Mouse (Mus musculus) ES-E14 (cell line): ENCODE data around the gene Ube2n. TPM values are rescaled to one million over a fixed set of nuclear protein-coding genes. Genes with fewer than 3 reads are reported as not detected.

Experiments
- DNase-seq: peaks from one replicate; pipeline ENCODE4 v3.0.0-alpha.2; 2013; ENCODE audit warnings: low read depth, low spot score
- H3K27ac ChIP-seq: 2 replicates; pipeline ENCODE4 v1.5.1; 2012; ENCODE audit warnings: low read depth, mild to moderate bottlenecking, low read length, moderate library complexity, mixed read lengths; ENCODE audit not compliant: poor library complexity, insufficient read depth, severe bottlenecking
- H3K36me3 ChIP-seq: 2 replicates; pipeline ENCODE4 v1.6.1; 2012; ENCODE audit warnings: mild to moderate bottlenecking, low read length, moderate library complexity, mixed read lengths; ENCODE audit not compliant: control insufficient read depth, poor library complexity, insufficient read depth, severe bottlenecking
- H3K4me1 ChIP-seq, 2 experiments: fragments of 150-350 bp in 1 of 2; sonication (generic) in 1 of 2; 2 replicates each; pipeline ENCODE4 v1.6.1; 2012; ENCODE audit warnings: low read length in 2 of 2, mild to moderate bottlenecking in 1 of 2, mixed read lengths in 1 of 2; ENCODE audit not compliant: control insufficient read depth in 2 of 2, insufficient read depth in 2 of 2, poor library complexity in 1 of 2
- H3K4me3 ChIP-seq, 2 experiments: fragments of 150-350 bp in 1 of 2; sonication (generic) in 1 of 2; 2 replicates each; pipeline ENCODE4 v1.5.1; 2012; ENCODE audit warnings: low read length in 2 of 2, low read depth in 1 of 2, mild to moderate bottlenecking in 1 of 2, mixed read lengths in 1 of 2; ENCODE audit not compliant: insufficient read depth in 1 of 2, poor library complexity in 1 of 2, severe bottlenecking in 1 of 2
- H3K9ac ChIP-seq: 2 replicates; pipeline ENCODE4 v1.6.1; 2012; ENCODE audit warnings: low read depth, mild to moderate bottlenecking, low read length, mixed read lengths; ENCODE audit not compliant: poor library complexity, insufficient read depth, severe bottlenecking
- H3K9me3 ChIP-seq: fragments of 150-350 bp; sonication (generic); 2 replicates; pipeline ENCODE4 v1.6.1; 2012; ENCODE audit warnings: low read depth, mild to moderate bottlenecking, low read length; ENCODE audit not compliant: control insufficient read depth, insufficient read depth
- CHD2 ChIP-seq: IDR thresholded peaks from 2 replicates; pipeline ENCODE4 v1.6.1; 2014; ENCODE audit warnings: mild to moderate bottlenecking, low read depth, low read length, inconsistent platforms
- HCFC1 ChIP-seq: IDR thresholded peaks from 2 replicates; pipeline ENCODE4 v1.6.1; 2012; ENCODE audit warnings: low read length, inconsistent platforms, borderline replicate concordance; ENCODE audit not compliant: insufficient read depth
- MAFK ChIP-seq: IDR thresholded peaks from 2 replicates; pipeline ENCODE4 v1.6.1; 2014; ENCODE audit warnings: mild to moderate bottlenecking, low read depth, low read length, inconsistent platforms; ENCODE audit not compliant: insufficient read depth
- ZC3H11A ChIP-seq: IDR thresholded peaks from 2 replicates; pipeline ENCODE4 v1.6.1; 2012; ENCODE audit warnings: low read depth, mild to moderate bottlenecking, inconsistent platforms, low read length, borderline replicate concordance
- ZNF384 ChIP-seq: IDR thresholded peaks from 2 replicates; pipeline ENCODE4 v1.6.1; 2012; ENCODE audit warnings: low read depth, low read length, inconsistent platforms
- in situ Hi-C, 2 experiments: fragments of 600-800 bp; cut with MboI; formaldehyde crosslinking; loops; one replicate each; pipeline ENCODE4 v1.15.1; 2025; ENCODE audit warnings: low sequenced_read_pairs in 2 of 2, inconsistent platforms in 1 of 2; ENCODE audit not compliant: unreplicated experiment in 2 of 2
- total RNA-seq: library from RNA; depleted of rRNA; stranded (reverse); fragments of 300-350 nt; gene quantifications from 2 replicates; pipeline ENCODE4 v1.2.3, GENCODE M21; 2012

Gene Ube2n
- total RNA-seq, 1 experiment: 102 TPM

GRCm38 (mm10) chr10:95559426-95559825, 44.5 kb downstream of the Ube2n start:
- Histone ChIP-seq H3K4me1 (peaks cover 3 to 20% of the 10 kb centered on the region in 2 experiments), H3K36me3 (peaks cover 8% of the 10 kb centered on the region), H3K4me3 (peak overlapping the region in 1 of 2 experiments; percentile 15; a peak in 1 of 4 replicates), H3K27ac (no peak overlapping the region), H3K9me3 (no peaks in the 10 kb centered on the region), H3K9ac (no peak overlapping the region)
- in situ Hi-C loops: loop anchor here (10.0 to 25.0 kb wide), 3 partner anchors 295 to 335 kb away; no protein-coding TSS in a partner anchor
- no peak for DNase-seq
- TF ChIP-seq ZNF384 (no peak), ZC3H11A (no peak), MAFK (no peak), HCFC1 (no peak), CHD2 (no peak)

- Histone ChIP-seq H3K9me3 (no peaks in the 10 kb centered on the region), H3K4me3 (peak overlapping the region in 1 of 2 experiments; percentile 23; a peak in 1 of 4 replicates), H3K36me3 (peaks cover 6% of the 10 kb centered on the region), H3K4me1 (peaks cover 3 to 21% of the 10 kb centered on the region in 2 experiments), H3K27ac (no peak overlapping the region), H3K9ac (no peak overlapping the region)
- in situ Hi-C loops: loop anchor here in 1 of 2 experiments (25.0 kb wide), 1 partner anchor 327 kb away; no protein-coding TSS in a partner anchor
- no peak for TF ChIP-seq ZNF384
- TF ChIP-seq CHD2: no peak
- no peak for TF ChIP-seq ZC3H11A
- TF ChIP-seq HCFC1: no peak
- TF ChIP-seq MAFK: no peak
- DNase-seq: no peak
Observed at GRCm38 (mm10) chr10:95560394-95560983, 45.5 kb downstream of the Ube2n start.

- in situ Hi-C loops: loop anchor here in 1 of 2 experiments (25.0 kb wide), 1 partner anchor 326 kb away; no protein-coding TSS in a partner anchor
- peak overlapping the region; percentile 42; the same call in 1 of the 2 replicates for H3K9ac ChIP-seq
- H3K27ac ChIP-seq: no peak overlapping the region
- TF ChIP-seq CHD2 (no peak), ZC3H11A (no peak), ZNF384 (no peak), MAFK (no peak), HCFC1 (no peak)
- DNase-seq: no peak
- H3K4me1 ChIP-seq: peaks cover 9 to 20% of the 10 kb centered on the region in 2 experiments
- H3K9me3 ChIP-seq: no peaks in the 10 kb centered on the region
- H3K4me3 ChIP-seq: peak overlapping the region; percentile 42 to 97; a peak in 3 of 4 replicates
- H3K36me3 ChIP-seq: peaks cover 6% of the 10 kb centered on the region
Observed at GRCm38 (mm10) chr10:95561616-95562015, 46.7 kb downstream of the Ube2n start.

- Histone ChIP-seq H3K9me3 (no peaks in the 10 kb centered on the region), H3K36me3 (peaks cover 6% of the 10 kb centered on the region), H3K4me3 (peak overlapping the region; percentile 94 to 97), H3K4me1 (peaks cover 9 to 23% of the 10 kb centered on the region in 2 experiments), H3K27ac (no peak overlapping the region), H3K9ac (peak overlapping the region; percentile 57; the same call in 1 of the 2 replicates)
- in situ Hi-C loops: loop anchor here in 1 of 2 experiments (25.0 kb wide), 1 partner anchor 325 kb away; no protein-coding TSS in a partner anchor
- no peak for DNase-seq
- TF ChIP-seq HCFC1: no peak
- no peak for TF ChIP-seq ZC3H11A
- TF ChIP-seq CHD2: no peak
- no peak for TF ChIP-seq MAFK
- no peak for TF ChIP-seq ZNF384
Observed at GRCm38 (mm10) chr10:95562395-95562794, 47.5 kb downstream of the Ube2n start.
